In the genomic region with DNA sequence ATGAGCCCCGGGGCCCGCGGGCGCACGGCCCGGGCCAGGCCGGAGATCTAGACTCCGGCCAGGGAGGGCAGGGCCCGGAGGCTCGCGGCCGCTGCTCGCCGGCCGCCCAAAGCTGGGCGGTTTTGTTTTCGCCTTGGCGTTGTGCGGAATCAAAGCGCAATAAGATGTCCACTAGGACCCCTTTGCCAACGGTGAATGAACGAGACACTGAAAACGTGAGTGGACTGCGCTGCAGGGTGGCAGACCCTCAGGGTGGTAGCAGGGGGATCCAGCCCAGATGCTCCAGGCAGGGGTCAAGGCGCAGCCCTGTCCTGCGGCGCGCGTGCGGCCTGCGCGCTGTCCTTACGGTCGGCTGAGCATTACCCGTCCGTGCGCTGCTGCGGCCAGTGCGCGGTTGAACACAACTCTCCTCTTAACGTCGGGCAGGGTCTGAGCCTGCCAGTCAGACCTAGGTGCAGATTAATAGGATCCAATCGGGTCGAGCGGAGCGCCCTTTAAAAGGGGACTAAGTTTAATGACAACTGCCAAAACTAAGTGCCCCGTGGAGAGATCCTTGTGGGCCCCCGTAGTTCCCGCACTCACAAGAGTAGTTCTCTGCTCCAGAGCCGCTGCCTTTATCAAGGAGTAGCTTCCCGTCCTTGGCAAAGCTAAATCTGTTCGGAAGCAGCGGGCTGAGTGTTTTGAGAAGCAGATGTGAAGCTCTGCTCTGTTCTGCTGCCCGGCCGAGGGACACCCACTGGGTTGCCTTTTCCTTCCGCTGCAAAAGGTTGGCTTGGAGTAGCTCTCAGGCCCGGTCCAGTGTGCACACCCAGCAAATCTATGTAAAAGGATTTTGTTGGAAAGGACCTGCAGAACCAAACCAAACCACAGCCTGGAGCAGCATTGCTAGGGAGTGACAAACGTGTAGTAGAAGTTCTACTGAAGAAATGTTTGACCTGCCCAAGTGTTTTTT, we compare ENCODE assay signal across 8 mouse cellular contexts. TPM values are rescaled to one million over a fixed set of nuclear protein-coding genes. Genes with fewer than 3 reads are reported as not detected.
DNase-seq lines count a peak whose midpoint lies in the region; ATAC-seq and TF ChIP-seq lines count a peak whose summit lies in the region.

No protein-coding gene starts in this region.

- no peaks in the 10 kb centered on the region for H3K27me3 ChIP-seq in intestine, embryonic 16.5 days (replicated peaks; ENCODE audit: control insufficient read depth, insufficient read depth, low read length)
- no peaks in the 10 kb centered on the region for H3K27me3 ChIP-seq in liver, postnatal 0 days (ENCODE audit: insufficient read depth, low read length)
- H3K27me3 ChIP-seq in stomach, embryonic 15.5 days (replicated peaks): no peaks in the 10 kb centered on the region

- no peak for TF ChIP-seq EP300 in liver, postnatal 0 days (IDR thresholded peaks at IDR 0.05; ENCODE audit: low read depth)

- peak; percentile 27 to 40 for DNase-seq in left cerebral cortex, adult 2 months (ENCODE audit: extremely low spot score in 1 of 2, low spot score in 2 of 2)
- DNase-seq in left cerebral cortex, adult 18-20 months (ENCODE audit: low spot score in 2 of 2): no peak
- peak; percentile 31 for DNase-seq in gastrocnemius, postnatal 14 days
- peak; percentile 50 for DNase-seq in liver, postnatal 0 days
- DNase-seq in neural tube, embryonic 10.5 days (ENCODE audit: extremely low spot score, low spot score): peak; percentile 61

- peak overlapping the region; percentile 98 for H3K9ac ChIP-seq in intestine, embryonic 16.5 days (ENCODE audit: low read depth, low read length)
- peak overlapping the region; percentile 94 for H3K9ac ChIP-seq in liver, postnatal 0 days (replicated peaks)
- H3K9ac ChIP-seq in stomach, embryonic 15.5 days: peak overlapping the region; percentile 94

- WGBS in intestine, embryonic 16.5 days: under 1% methylated on average over 58 of the region's 58 CpGs
- under 1% methylated on average over 57 of the region's 58 CpGs for WGBS in liver, postnatal 0 days (ENCODE audit: insufficient replicate concordance)
- under 1% methylated on average over 58 of the region's 58 CpGs for WGBS in stomach, embryonic 15.5 days

- H3K4me2 ChIP-seq in intestine, embryonic 16.5 days (ENCODE audit: low read depth, low read length): peak overlapping the region; percentile 58
- peak overlapping the region; percentile 93 for H3K4me2 ChIP-seq in liver, postnatal 0 days (ENCODE audit: low read depth, low read length)
- H3K4me2 ChIP-seq in stomach, embryonic 15.5 days: peak overlapping the region; percentile 86

- intact Hi-C loops in left cerebral cortex, adult 2 months (cut with DNase I): loop anchor here (2.0 to 5.0 kb wide), 2 partner anchors 36 to 72 kb away; a partner anchor contains a TSS
- intact Hi-C loops in gastrocnemius, postnatal 14 days (cut with DNase I; ENCODE audit: low total_unique reads): no loop called here

- peak overlapping the region; percentile 71 for H3K4me3 ChIP-seq in left cerebral cortex, adult 2 months
- peak overlapping the region; percentile 99 for H3K4me3 ChIP-seq in intestine, embryonic 16.5 days (ENCODE audit: low read length)
- peak overlapping the region; percentile 83 for H3K4me3 ChIP-seq in liver, postnatal 0 days (ENCODE audit: low read depth, low read length)
- peak overlapping the region; percentile 100 for H3K4me3 ChIP-seq in stomach, embryonic 15.5 days (replicated peaks)

- no peaks in the 10 kb centered on the region for H3K36me3 ChIP-seq in intestine, embryonic 16.5 days (ENCODE audit: control insufficient read depth, insufficient read depth, low read length)
- no peaks in the 10 kb centered on the region for H3K36me3 ChIP-seq in liver, postnatal 0 days (replicated peaks; ENCODE audit: insufficient read depth, low read length)
- H3K36me3 ChIP-seq in stomach, embryonic 15.5 days: no peaks in the 10 kb centered on the region

- H3K4me1 ChIP-seq in intestine, embryonic 16.5 days (ENCODE audit: control insufficient read depth, insufficient read depth, low read length): peaks cover 13% of the 10 kb centered on the region
- peaks cover 20% of the 10 kb centered on the region for H3K4me1 ChIP-seq in liver, postnatal 0 days (ENCODE audit: insufficient read depth)
- H3K4me1 ChIP-seq in stomach, embryonic 15.5 days: peaks cover 10% of the 10 kb centered on the region

- peak; percentile 46 for ATAC-seq in common myeloid progenitor, adult 5-6 weeks (replicated peaks; ENCODE audit: low read depth, poor library complexity, severe bottlenecking)
- ATAC-seq in intestine, embryonic 16.5 days: peak; percentile 65
- peak; percentile 62 for ATAC-seq in liver, postnatal 0 days
- ATAC-seq in stomach, embryonic 15.5 days (ENCODE audit: insufficient read depth, low FRiP score, low read depth): peak; percentile 43

- TF ChIP-seq CTCF in left cerebral cortex, adult 2 months (IDR thresholded peaks at IDR 0.05): no peak
- no peak for TF ChIP-seq CTCF in liver, postnatal 0 days (IDR thresholded peaks at IDR 0.05; ENCODE audit: low read depth)

- H3K9me3 ChIP-seq in intestine, embryonic 16.5 days (ENCODE audit: control insufficient read depth, low read length): no peaks in the 10 kb centered on the region
- no peaks in the 10 kb centered on the region for H3K9me3 ChIP-seq in liver, postnatal 0 days (ENCODE audit: low read length)
- H3K9me3 ChIP-seq in stomach, embryonic 15.5 days: no peaks in the 10 kb centered on the region

- peak overlapping the region; percentile 96 for H3K27ac ChIP-seq in left cerebral cortex, adult 2 months
- H3K27ac ChIP-seq in intestine, embryonic 16.5 days (ENCODE audit: low read length): peak overlapping the region; percentile 95
- H3K27ac ChIP-seq in liver, postnatal 0 days (ENCODE audit: low read depth): peak overlapping the region; percentile 92
- H3K27ac ChIP-seq in stomach, embryonic 15.5 days: peak overlapping the region; percentile 95

RNA-seq across cellular contexts. Expression of a gene that starts 0.8 kb away (rescaled TPM):
- 100 to 1,000 TPM; 102 TPM for total RNA-seq in left cerebral cortex, adult 2 months (2021)
- 10 to 100 TPM; 82.9 to 94.5 TPM for total RNA-seq in left cerebral cortex, adult 18-20 months (2021)
- total RNA-seq in common myeloid progenitor, adult 5-6 weeks (2017): 60.4 and 76.4 TPM in 2 replicates
- 10 to 100 TPM; 48.7 to 51.8 TPM for total RNA-seq in gastrocnemius, postnatal 14 days (2021)
- 13.4 and 14.2 TPM in 2 replicates for polyA plus RNA-seq in intestine, embryonic 16.5 days (2015; fragmentation: Nextera tagmentation; extraction: Ambion mirVana)
- polyA plus RNA-seq in liver, postnatal 0 days (2015; fragmentation: Nextera tagmentation; extraction: Ambion mirVana): 9.5 and 11.0 TPM in 2 replicates
- 33.9 and 34.9 TPM in 2 replicates for polyA plus RNA-seq in stomach, embryonic 15.5 days (2015; fragmentation: Nextera tagmentation; extraction: Ambion mirVana)

RNA-seq across cellular contexts. Expression of a gene that starts 37.3 kb away (rescaled TPM):
- 100 to 1,000 TPM; 241 to 276 TPM for total RNA-seq in left cerebral cortex, adult 2 months (2021)
- total RNA-seq in left cerebral cortex, adult 18-20 months (2021): 100 to 1,000 TPM; 247 to 250 TPM
- 309 and 347 TPM in 2 replicates for total RNA-seq in common myeloid progenitor, adult 5-6 weeks (2017)
- total RNA-seq in gastrocnemius, postnatal 14 days (2021): 100 to 1,000 TPM; 111 to 128 TPM
- 523 and 531 TPM in 2 replicates for polyA plus RNA-seq in intestine, embryonic 16.5 days (2015; fragmentation: Nextera tagmentation; extraction: Ambion mirVana)
- 520 and 559 TPM in 2 replicates for polyA plus RNA-seq in liver, postnatal 0 days (2015; fragmentation: Nextera tagmentation; extraction: Ambion mirVana)
- polyA plus RNA-seq in stomach, embryonic 15.5 days (2015; fragmentation: Nextera tagmentation; extraction: Ambion mirVana): 575 TPM in 2 replicates

Comparison
In these comparisons a context has a peak if more than half of its experiments do, and no peak if none do; other contexts are left out.
1. DNase-seq: peak in left cerebral cortex, adult 2 months (2 of 2), gastrocnemius, postnatal 14 days (single experiment), liver, postnatal 0 days (single experiment) and neural tube, embryonic 10.5 days (single experiment); none in left cerebral cortex, adult 18-20 months (0 of 2).
2. Peak in every context shown above with its lines, with median percentiles within 50 percentile points of each other: H3K27ac ChIP-seq, H3K4me3 ChIP-seq, ATAC-seq, H3K4me2 ChIP-seq and H3K9ac ChIP-seq.